Mouse (Mus musculus): ENCODE measurements at regions not wholly inside any gene's neighbourhood (a gene's known extent, or its start where the extent isn't known, plus 50 kb on each side); places are given as distances from the start of the nearest gene placed in this dataset.

- DNase-seq (ENCODE audit: low spot score) = no peak
Observed at GRCm38 (mm10) chr17:51397973-51398372, 218.8 kb upstream of the Tbc1d5 start.

- DNase-seq (ENCODE audit: low spot score) = no peak
Observed at GRCm38 (mm10) chr17:51393771-51394221, 214.6 kb upstream of the Tbc1d5 start.

- DNase-seq (ENCODE audit: low spot score) = no peak
Observed at GRCm38 (mm10) chr17:51391871-51392270, 212.7 kb upstream of the Tbc1d5 start.

DNA sequence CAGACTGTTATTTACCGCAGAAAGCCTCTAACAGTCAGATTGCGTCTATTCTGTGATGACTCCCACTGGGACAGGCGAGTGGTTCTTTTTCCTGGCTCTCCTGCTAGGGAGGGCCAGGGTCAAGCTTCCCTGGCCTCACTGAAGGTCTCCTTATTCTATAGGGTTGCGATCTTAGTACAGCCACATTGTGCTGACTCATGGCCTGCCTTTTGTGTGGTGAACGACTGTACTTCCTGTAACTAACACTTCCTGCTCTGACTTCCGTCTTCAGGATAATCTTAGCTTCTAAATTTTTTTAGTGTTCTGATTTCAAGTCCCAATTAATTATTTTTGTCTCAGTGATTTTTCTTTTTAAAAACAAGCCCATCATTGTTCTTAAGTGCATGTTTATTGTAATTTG lies 203.4 kb upstream of the Tbc1d5 start:
- no peak for DNase-seq (ENCODE audit: low spot score)

DNA sequence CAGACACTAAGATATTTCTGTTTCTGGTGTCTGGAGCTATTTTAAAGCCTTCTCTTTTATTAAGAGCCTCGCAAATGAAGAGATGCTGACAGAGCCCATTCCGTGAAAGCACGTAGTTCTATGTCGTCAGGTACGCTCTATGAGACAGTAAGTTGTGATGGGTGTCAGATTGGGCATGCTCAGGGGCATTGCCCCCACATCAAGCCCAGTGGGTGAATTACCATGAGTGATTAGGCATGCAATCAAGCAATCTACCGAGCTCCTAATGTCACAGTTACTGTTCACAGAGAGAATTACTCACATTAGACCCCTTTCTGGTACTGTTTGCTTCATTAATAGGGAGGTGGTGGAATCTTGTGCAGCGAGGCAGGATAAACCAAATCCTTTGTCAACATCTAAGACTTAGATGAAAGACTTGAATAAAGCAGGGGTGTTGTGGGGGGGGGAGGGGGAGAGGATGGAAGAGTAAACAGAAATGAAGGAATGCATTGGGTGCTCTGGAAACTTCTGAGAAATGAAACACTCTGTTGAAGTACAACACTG lies 192.9 kb upstream of the Tbc1d5 start:
- DNase-seq (ENCODE audit: low spot score) = no peak

GRCm38 (mm10) chr17:51370990-51371389 lies 191.8 kb upstream of the Tbc1d5 start:
- no peak for DNase-seq (ENCODE audit: low spot score)

GRCm38 (mm10) chr17:51370085-51370484 lies 190.9 kb upstream of the Tbc1d5 start:
- no peak for DNase-seq (ENCODE audit: low spot score)

DNA sequence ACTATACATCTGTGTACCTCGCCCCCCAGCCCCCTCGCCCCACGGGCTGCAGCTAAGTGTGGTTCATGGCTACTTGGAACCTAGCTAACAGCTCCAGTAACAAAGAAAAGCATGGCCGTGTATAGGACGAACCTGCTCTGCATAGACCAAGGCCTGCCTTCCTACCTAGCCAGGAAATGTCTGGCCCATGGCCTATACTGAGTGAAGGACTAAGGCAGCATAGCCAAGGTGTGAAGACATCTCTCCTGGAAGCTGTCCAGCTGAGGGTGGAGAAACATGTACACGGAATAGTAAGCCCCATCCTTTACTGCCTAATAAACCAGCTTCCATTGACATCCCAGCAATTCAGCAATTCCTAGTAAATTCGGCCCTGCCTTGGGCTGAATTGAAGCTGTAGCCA lies 183.6 kb upstream of the Tbc1d5 start:
- DNase-seq (ENCODE audit: low spot score) = no peak

DNA sequence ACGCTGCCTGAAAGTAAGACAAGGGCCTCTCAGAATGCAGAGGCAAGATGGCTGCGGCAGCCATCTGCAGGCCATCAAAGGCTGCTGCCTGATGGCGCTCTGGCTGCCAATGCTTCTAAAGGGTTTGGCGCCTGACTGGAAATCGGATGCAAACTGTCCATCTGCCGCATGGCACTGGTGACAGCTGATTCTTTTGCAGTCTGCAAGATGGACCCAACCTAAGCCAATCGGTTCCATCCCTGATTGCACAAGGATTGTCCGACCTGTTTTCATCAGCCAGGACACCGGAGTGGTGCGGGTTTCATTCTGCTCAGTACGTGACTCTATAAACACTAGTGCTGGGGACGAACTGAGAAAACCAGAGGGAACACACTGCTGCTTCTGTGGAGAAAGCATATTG lies 183.1 kb upstream of the Tbc1d5 start:
- no peak for DNase-seq (ENCODE audit: low spot score)

GRCm38 (mm10) chr17:51358362-51358739 lies 179.2 kb upstream of the Tbc1d5 start:
- DNase-seq (ENCODE audit: low spot score) = no peak

- no peak for DNase-seq (ENCODE audit: low spot score)
Observed at GRCm38 (mm10) chr17:51357690-51358361, 178.7 kb upstream of the Tbc1d5 start.

- no peak for DNase-seq (ENCODE audit: low spot score)
Observed at GRCm38 (mm10) chr17:51356447-51356846, 177.3 kb upstream of the Tbc1d5 start.

DNA sequence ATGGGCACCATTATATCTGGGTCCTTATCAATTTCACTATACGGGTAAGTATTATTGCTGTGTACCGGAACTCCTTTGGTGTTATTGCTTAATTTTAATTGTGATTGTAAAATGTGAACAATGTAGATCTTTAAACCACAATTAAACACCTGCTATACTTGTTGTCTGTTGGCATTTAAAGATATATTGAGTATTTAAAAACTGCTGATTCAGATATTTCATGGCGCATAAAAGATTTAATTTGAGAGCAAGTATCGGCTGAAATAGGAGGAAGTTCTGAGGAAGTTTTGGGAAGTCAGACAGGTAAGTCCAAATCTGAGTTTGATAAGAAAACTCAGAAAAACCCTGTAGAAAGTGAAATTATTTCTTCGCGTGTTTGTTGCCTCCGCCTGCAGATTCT lies 142.7 kb upstream of the Tbc1d5 start:
- DNase-seq (ENCODE audit: low spot score) = no peak

DNA sequence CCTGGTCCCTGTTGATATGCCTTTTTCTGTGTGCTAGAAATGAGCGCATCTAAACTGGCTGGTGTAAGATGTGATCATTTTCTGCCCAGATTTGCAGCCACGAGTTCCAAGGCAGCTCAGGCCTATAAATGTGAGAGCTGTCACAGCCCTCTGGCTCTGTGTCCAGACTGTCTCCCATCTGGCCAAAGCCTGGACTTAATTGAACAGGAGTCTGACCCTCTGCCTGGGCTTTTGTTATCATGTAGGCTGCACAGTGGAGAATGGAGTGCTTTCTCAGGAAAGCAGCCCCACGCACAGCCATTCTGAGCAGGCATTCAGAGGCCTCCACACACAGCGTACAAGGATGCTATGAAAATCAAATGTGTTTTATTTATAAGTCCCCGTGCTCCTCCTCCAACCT lies 141.9 kb upstream of the Tbc1d5 start:
- DNase-seq (ENCODE audit: low spot score) = no peak

GRCm38 (mm10) chr17:51304964-51305363 lies 125.8 kb upstream of the Tbc1d5 start:
- no peak for DNase-seq (ENCODE audit: low spot score)

DNA sequence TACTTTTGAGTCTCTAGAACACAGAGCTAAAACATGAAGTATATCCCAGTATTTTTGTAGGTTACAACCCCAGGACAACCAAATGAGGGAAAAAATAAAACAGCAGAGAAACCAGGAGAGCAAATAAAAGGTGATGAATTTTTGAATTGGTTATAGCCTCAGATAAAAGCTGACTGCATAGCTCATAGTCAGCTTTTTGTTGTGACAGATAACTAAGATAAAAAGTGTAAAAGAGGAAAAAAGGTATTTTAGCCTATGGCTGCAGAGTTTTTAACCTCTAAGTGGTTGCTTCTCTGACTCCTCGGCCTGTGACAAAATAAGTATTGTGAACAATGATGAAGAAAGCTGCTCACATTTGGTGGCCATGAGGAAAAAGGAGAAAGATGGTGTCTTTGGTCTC lies 111.6 kb upstream of the Tbc1d5 start:
- no peak for DNase-seq (ENCODE audit: low spot score)

- no peak for DNase-seq (ENCODE audit: low spot score)
Observed at GRCm38 (mm10) chr17:51288751-51289150, 109.6 kb upstream of the Tbc1d5 start.

- no peak for DNase-seq (ENCODE audit: low spot score)
Observed at GRCm38 (mm10) chr17:51287878-51288277, 108.7 kb upstream of the Tbc1d5 start.

DNA sequence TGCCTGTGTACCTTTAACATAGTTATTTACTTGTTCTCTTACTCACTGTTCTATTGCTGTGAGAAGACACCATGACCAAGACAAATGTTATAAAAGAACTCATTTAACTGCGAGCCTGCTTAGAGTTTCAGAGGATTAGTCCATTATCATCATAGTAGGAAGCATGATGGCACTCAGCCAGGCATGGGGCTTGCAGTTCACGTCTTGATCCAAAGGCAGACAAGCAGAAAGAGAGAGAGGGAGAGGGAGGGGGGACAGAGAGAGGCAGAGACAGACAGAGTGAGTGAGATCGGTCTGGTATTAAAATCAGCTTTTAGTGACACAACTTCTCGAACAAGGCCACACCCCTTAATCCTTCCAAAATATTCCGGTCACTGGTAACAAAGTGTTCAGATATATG lies 106.2 kb upstream of the Tbc1d5 start:
- no peak for DNase-seq (ENCODE audit: low spot score)

DNA sequence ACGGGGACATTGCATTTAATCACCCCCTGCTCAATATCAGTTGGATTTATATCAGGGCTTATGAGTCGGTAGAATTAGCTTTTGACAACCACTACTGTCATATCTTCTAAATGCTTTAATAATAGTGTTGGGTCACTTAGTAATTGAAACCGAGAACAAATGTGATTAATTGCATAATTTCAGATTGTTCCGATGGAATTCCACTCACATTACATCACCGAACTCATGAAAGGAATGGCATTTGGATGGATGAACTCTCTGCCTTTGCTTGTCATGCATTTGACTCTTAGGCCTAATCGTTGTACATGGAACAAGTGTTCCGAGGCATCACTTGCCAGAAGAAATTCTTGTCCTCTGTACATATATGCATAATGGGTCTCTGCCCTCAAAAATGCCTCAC lies 99.6 kb upstream of the Tbc1d5 start:
- DNase-seq (ENCODE audit: low spot score) = no peak

DNA sequence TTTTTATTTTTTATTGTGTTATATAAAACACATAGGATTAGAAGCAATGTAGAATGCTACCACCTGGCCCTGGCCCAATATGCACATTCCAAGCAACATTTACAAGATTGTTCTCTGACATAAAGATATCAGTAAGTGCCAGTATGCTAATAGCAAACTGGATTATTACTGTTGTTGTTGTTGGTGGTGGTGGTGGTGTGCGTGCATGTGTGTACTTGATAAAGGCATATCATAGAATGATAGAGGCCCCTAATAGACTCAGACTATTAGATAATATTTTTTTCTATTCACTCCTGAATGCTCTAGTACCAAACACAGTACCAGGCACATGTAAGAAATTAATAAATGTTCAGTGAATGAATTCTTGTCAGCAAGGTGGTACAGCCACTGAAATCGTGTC lies 98.9 kb upstream of the Tbc1d5 start:
- no peak for DNase-seq (ENCODE audit: low spot score)

- DNase-seq (ENCODE audit: low spot score) = no peak
Observed at GRCm38 (mm10) chr17:51277161-51277560, 98.0 kb upstream of the Tbc1d5 start.

DNA sequence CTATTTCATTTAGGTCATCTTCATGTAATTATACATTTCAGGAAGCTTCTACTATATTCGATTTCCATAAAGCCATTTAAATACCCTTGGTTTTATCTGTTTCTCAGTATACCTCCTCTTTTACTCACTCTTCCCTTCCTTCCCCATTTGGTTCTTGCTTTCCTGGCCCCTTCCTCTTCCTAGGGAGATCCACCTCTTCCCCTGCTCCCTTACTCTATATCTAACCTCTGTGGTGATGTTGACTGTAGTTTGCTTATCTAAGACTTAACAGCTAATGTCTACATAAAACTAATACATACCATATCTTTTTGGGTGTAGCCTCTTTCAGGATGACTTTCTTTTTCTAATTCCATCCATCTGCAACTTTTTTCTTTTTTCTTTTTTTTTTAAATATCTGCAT lies 92.9 kb upstream of the Tbc1d5 start:
- no peak for DNase-seq (ENCODE audit: low spot score)

DNA sequence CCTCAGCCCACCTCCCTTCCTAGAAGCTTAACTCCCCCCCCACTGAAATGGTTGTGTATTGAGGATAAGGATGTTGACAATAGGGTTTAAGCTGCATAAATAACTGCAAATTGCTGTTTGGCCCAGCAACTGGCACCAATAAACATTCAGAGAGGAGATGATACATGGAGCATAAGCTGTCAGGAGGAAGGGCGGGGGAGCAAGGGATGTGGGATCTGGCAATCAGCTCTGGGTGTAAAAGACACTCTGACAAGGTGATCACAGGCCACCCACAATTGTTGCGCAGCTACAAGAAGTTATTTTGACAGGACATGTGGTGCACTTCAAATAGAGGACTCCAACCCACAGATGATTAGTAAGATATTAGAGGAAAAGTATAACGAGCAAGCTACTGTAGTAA lies 83.8 kb upstream of the Tbc1d5 start:
- no peak for DNase-seq (ENCODE audit: low spot score)

All from yolk sac, embryonic 10.5 days (tissue).